Mouse (Mus musculus): ENCODE measurements around the gene Mansc1. TPM values are rescaled to one million over a fixed set of nuclear protein-coding genes. Genes with fewer than 3 reads are reported as not detected.
"Not testable (repeated sequence)": the region's sequence is repeated elsewhere in the genome, so short reads cannot be mapped to it uniquely, and the experiment has no call there.

The Mansc1 gene
- total RNA-seq (2014; fragmentation: Nextera tagmentation), result 5.3 and 6.3 TPM in 2 replicates
- 3.5 and 5.0 TPM in 2 replicates for total RNA-seq (2017)

DNA sequence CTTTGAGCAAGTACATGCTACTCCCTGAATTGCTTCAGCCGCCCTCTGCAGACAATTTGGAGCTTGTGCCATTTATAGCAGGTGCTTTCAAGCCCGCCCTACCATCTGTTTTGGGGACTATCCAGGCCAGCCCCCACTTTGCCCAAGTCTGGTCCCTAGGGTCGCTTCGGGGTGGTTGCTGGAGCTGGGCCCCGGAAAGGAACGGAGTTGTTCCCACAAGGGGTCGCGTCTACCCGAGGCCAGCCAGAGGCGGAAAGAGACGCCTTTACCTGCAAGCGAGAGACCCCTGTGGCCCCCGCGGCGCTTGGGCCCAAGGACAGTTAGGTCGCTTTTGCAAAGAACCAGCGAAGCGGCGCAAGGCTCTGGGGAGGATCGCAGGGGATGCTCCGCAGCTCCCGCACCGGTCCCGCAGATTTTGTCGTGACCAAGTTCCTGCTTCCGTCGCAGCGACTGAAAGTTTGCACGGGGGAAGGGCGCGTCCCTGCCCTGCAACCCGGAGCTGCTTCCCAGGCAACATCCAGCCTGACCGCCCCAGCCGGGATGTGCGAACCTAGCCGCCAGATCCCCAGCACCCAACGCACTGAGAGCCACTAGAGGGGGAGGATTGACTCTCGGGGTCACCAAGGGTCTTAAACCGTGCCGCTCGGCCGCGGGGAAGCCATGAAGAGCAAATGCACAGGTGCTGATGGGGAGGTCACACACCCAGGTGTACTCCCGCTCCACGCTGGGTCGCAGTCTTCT is at the start of gene Mansc1:
Gene Mansc1, minus strand, starts transcription at position 542 of the 741 bp plus-strand sequence.
- ATAC-seq (replicated peaks; ENCODE audit: poor library complexity, severe bottlenecking), result peak; percentile 70

DNA sequence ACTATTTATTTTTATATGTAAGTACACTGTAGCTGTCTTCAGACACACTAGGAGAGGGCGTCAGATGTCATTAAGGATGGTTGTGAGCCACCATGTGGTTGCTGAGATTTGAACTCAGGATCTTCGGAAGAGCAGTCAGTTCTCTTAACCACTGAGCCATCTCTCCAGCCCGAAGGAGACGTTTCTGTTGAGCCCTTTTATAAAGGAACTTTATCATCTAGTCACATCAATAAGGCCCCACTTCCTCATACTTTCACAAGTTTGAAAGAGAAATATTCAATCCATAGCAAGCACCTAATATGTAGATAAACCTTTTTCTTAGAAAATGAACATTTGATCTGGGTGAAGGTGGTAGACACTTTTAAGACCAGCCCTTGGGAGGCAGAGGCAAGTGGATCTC is 47.0 kb upstream of the Mansc1 start:
- not testable (repeated sequence) for ATAC-seq (replicated peaks; ENCODE audit: poor library complexity, severe bottlenecking)

DNA sequence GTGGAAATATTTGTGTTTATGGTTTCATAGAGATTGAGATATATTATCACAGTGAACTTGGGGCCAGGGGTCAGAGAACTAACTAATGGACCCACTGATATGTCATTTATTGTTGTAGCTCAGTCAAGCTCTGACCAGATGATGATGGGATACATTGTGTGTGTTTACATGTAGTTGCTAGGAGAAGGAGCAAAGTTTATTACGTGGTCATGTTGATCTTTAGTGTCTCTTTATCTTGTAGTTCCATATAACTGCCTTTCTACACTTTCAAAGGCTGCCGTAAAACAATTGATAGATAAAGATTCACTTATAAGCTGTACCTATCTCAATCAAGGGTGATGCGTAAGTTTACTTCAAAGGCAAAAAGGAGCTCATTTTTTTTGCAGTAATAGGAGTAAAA is 45.7 kb upstream of the Mansc1 start:
- ATAC-seq (replicated peaks; ENCODE audit: poor library complexity, severe bottlenecking), result no peak

DNA sequence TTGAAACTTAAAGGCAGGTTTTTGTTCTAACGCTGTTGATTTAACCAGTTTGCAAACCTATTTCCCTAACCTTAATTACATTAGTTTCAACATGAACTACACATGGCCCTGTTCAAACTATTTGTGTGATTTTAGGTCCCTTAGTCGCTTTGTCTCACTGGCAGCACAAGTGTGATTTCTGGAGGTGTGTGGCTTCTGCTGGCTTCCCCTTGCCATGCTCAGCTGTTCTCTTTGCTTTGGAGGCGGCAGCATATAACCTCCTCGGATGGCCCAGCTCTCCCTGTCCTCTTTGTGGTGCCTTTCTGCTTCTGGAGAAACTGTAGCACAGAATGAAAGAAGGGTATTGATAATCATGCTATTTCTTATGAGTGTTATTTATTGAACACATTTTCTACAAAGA is 45.2 kb upstream of the Mansc1 start:
- ATAC-seq (replicated peaks; ENCODE audit: poor library complexity, severe bottlenecking), result no peak

DNA sequence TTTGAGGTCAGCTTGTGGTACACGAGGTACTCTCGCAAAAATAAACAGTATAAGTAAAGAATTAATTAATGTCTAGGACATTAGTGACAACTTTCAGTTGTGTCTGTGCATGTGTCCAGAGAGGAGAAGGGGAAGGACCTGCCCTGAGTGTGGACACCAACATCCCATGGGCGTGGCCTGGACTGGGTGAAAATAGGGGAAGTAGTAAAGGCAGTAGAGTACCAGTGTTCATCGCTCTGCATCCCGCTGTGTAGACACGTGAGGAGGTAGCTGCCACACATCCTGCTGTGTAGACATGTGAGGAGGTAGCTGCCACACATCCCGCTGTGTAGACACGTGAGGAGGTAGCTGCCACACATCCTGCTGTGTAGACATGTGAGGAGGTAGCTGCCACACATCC is 41.4 kb upstream of the Mansc1 start:
- peak; percentile 99 for ATAC-seq (replicated peaks; ENCODE audit: poor library complexity, severe bottlenecking)

DNA sequence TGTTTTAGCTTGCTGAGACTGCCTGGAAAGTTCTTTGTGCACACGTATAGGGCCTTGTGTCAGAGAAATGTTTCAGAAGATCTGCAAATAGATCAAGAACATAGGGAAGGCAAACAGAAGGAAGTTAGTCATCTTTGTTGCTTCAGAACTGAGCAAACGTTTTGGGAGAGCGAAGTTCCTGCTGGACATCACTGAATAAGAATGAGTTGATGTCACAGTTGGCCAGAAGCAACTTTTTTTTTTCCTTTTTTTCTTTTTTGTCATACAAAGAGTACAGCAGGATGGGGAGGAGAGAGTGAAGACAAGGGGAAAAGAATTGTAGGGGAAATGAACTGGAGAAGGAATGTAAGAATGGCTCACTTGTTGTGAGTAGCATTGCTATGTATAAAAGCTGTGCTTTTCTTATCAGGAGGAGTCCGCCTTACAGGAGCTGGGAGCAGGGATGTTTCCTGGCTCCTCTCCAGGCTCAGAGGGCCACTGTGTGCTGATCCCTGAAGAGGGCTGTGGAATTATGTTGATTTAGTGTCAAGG is 38.7 kb upstream of the Mansc1 start:
- no peak for ATAC-seq (replicated peaks; ENCODE audit: poor library complexity, severe bottlenecking)

DNA sequence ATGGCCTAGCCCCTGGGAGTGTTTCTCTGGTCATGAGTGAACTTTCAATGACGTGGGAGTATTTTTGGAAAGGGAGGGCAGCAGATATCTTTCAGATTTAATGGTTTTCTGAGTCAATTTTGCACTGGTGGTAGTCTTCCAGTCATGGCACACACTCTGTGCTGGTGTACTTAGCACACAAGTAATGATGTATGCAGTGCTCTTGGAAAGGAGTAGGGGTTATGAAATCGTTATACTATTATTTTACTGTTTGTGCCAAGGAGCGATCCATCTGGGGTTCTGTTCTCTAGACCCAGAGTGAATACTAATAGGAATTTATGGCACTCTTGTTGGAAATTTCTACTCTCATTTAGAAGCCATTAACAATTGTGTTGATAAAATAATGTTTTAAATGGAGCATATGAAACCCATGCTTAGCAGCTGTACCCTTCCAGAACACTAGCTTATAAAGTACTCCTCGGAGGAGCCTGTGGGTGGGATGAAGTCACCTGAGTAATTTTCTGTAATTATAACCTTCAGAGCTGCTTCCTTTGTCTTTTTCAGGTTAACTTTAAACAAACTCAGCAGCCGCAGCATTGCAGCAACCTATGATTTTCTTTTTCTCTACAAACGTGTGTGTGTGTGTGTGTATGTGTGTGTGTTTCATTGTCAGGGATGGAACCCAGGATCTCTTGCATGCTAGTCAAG is 37.0 kb upstream of the Mansc1 start:
- ATAC-seq (replicated peaks; ENCODE audit: poor library complexity, severe bottlenecking), result no peak

DNA sequence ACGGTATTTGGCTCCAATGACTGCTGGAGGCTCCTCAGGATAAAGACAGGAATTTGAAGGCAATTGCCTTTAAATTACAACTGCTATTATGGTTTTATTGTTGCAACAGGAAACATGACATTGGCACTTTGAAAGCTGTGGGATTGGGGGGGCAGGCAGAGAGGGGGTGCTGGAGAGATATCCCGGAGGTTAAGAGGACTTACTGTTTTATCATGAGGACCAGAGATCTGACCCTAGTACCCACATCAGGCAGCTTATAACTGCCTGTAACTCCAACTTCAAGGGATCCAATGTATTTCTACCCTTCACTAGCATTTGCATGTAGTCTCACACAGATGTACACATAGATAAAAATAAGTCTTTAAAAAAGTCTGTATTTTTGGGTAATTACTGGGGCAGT is 36.2 kb upstream of the Mansc1 start:
- ATAC-seq (replicated peaks; ENCODE audit: poor library complexity, severe bottlenecking), result peak; percentile 56

DNA sequence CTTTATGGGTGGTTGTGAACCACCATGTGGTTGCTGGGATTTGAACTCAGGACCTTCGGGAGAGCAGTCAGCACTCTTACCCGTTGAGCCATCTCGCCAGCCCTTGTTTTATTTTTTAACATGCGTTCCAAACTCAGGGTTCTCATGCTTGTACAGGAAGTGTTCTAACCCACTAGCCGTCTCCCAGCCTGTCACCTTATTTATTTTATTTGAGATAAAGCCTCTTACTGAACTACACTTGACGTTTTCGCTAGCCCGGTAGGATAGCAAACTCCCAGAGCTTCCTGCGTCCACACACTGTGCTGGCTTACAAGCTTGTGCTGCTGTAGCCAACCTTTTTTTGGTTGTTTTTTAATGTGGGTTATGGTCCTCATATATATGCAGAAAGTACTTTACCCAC is 33.5 kb upstream of the Mansc1 start:
- no peak for ATAC-seq (replicated peaks; ENCODE audit: poor library complexity, severe bottlenecking)

DNA sequence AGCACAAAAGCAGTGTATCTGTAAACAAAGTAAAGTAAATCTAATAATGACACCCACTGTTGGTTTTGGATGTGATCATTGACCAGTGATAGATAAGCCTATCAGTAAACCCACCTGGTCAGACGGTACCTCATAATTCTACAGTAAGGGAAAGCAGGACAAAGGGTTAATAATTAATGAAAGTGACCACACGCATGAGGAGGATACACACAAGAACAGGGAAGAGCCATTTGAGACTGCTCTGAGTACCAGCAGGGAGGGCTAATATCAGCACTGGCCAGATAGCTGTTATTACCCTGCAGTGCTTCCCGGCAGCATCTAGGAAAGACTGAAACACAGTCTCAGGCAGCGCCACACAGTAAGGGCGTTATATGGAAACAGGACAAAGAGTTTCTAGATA is 32.3 kb upstream of the Mansc1 start:
- no peak for ATAC-seq (replicated peaks; ENCODE audit: poor library complexity, severe bottlenecking)

DNA sequence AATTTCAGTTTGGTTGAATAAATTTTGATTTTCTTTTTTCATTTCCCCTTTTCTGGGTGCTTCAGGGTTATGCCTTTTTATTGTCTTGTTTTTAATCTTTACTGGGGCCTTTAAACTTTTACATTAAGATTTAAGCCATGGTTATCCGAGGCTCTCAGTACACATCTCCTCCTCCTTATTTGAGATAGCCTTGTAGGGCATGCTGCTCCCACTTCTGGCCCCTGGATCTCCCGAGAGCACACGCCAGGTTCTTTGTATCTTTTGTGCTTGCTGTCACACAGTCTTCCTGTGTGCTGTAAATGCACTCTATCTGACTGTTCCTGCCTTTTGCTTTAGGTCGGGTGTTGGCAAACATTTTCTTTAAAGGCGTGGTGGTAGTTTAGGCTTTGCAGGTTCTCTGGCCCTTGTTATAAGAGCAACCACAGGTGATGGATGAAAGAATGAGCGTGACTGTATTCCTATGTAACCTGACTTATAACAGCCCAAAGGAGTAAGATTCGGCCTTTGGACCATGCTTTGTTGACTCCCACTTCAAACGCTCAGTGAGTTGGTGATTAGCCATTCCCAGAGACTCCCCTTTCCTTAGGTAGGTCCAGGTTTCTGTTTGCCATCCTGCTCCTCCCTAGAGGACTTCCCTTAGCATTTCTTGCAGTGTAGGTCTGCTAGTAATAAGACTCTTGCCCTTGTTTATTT is 28.6 kb upstream of the Mansc1 start:
- no peak for ATAC-seq (replicated peaks; ENCODE audit: poor library complexity, severe bottlenecking)

DNA sequence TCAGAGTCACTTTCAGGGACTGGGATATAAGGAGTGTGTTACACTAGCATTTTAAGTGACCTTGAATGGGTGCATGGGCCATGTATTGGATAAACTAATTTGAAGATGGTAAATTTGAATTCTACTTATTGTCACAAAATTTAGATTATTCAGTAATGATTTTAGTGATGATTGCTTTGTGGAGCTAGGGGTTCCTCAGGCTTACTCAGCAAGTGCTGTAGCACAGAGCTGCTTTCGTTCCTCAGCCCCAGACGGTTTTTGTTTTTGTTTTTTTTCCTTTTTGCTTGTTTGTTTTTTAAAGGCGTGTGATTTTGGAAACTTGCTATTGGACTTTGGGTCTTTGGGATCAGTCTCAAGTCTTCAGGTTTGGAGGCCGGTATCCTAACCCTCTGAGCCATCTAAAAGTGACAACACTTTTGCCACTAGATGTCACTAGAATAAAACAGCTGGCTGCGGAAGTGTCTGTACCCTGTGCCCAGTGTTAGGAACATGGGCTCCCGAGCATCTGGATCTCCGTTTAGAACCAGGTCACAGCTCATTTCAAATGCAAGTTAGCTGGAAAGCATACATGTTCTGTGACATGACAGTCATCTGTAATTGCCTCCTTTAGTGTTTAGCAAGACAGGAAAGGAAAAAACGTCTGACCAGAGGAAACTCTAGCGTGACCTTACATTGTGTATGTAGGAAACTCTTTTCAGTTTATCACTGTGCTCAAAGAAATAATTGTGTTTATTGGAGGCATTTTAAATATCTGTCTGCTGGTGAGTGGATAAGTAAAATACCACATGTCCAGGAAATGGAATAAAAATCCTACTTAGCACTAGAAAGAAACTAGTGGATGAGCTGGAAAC is 27.0 kb upstream of the Mansc1 start:
- peak; percentile 98 for ATAC-seq (replicated peaks; ENCODE audit: poor library complexity, severe bottlenecking)

DNA sequence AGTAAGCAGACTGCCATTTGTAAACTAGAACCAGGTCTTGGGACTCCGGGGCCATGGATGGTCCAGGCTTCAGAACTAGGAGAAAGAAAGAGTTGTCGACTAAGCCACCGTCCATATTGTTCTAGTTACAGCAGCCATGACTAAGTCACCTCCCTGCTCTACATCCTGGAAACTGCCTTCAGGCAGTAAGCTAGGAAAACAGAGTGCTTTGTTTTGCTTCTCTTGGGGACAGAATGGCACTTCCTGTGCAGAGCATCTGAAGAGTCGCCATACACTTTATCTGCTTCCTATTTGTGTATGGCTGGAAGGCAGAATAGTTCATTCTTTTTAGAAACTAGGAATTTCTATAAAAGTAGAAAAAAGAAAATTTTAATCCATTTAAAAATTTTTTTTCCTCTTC is 24.2 kb upstream of the Mansc1 start:
- ATAC-seq (replicated peaks; ENCODE audit: poor library complexity, severe bottlenecking), result no peak

DNA sequence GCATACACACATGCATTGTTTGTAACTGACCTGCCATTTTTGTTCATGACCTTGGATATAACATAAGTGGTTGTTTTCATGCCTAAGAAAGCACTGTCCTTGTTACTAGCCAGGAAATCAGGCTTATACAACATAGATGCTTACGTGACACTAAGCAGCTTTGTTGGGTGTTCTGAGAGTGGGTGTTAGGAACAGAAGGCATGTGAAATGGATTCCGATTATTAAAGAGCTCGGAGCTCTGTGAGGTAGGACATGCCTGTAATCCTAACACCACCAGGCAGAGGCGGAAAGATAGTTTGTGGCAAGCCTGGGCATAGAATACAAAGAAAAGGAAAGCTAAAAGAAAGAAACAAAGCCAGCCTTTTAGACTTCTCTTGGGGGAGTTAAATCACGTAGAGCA is 16.1 kb upstream of the Mansc1 start:
- no peak for ATAC-seq (replicated peaks; ENCODE audit: poor library complexity, severe bottlenecking)

DNA sequence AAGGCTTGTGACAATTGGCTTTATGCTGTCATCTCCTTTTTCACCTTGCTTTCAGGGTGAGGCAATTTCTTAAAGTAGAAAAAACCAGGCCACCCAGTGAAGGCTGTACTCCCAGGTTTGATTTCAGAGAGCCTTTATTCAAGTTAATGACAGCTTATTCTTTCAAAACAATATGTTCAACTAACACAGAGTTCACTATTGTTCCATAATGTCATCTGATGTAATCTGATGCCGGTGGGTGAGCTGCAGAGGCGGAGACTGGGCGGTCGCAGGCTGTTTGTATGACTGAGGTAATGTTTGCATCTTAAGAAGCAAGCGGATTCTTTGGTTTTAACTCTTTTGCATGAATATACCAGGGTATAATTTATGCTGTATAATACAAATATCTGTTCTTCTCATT is 15.3 kb upstream of the Mansc1 start:
- ATAC-seq (replicated peaks; ENCODE audit: poor library complexity, severe bottlenecking), result no peak

DNA sequence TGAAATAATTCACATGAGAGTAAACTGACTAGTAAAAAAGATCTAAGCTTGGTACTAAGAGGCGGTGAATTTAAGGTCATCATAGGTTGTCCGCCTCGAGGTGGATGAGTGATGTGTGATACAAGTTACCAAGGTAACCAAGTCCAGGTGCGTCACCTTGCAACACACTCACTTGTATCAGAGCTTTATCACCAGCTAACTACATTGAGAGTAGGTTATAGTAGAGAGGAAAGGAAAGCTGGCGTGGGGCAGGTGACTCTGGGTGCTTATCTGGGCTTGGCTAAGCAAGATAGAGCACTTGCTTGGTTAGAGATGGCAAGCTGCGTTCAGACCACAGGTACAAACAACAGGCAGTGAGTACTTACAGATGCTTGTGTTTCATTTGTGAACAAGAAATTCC is 14.5 kb upstream of the Mansc1 start:
- no peak for ATAC-seq (replicated peaks; ENCODE audit: poor library complexity, severe bottlenecking)

DNA sequence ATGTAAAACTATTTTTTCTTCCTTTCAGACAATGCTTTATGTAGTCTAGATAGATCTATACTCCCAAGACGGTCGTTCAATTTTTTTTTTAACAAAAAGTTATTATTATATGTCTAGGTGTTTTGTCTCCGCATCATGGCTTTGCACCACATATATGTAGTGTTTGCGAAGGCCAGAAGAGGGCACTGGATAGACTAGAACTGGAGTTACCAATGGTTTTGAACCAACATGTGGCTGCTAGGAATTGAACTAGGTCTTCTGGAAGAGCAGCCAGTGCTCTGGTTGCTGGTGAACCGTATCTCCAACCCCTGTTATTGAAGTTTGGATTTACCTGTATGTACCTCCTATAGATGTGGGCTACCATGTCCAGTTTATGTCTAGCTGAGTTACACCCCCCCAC is 11.0 kb upstream of the Mansc1 start:
- no peak for ATAC-seq (replicated peaks; ENCODE audit: poor library complexity, severe bottlenecking)

DNA sequence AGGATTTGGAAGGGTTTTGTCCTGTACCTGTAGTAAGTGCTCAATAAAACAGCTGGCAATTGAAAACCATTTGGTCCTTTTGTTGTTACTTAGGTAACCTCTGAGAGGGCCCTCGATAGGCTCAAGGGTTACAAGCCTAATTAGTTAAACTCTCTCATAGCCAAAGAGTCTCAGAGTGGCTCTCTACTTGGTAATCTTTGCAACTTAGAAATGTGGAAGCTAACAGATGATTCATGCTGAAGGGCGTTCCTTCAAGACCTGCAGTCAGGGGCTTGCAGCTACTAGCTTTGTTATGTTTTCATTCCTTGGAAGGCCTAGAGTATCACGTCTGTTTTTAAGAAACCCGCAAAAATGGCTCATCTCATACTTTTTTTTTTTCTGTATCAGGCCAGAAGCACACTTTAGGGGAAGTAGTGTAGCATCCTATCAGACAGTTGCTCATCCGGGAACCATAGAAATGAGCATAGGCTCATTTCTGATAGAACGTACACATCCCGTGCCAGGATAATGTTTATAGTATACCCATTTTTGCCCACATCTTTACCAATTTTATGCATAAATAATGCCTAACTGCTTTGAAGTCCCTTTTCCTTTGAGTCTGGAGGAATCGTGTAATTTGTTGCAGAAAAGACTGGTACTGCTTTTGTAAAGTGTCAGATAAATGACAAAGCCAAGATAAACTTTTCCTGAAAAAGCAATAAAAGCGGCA is 9.6 kb upstream of the Mansc1 start:
- ATAC-seq (replicated peaks; ENCODE audit: poor library complexity, severe bottlenecking), result peak; percentile 29
